Mouse (Mus musculus) midbrain, postnatal 0 days (tissue): ENCODE measurements around the gene Top2a. TPM values are rescaled to one million over a fixed set of nuclear protein-coding genes. Genes with fewer than 3 reads are reported as not detected.

ENCODE experiments used
- ATAC-seq: fragments of 200-750 bp; cut with Nextera tagmentation; 2 replicates; pipeline ENCODE4 v1.8.0; 2017; ENCODE audit warnings: moderate number of reproducible peaks, mild to moderate bottlenecking, moderate TSS enrichment, moderate library complexity; ENCODE audit not compliant: low FRiP score
- DNase-seq: peaks from one replicate; pipeline ENCODE4 v3.0.0-alpha.2; 2015; ENCODE audit warnings: low spot score
- H3K27ac ChIP-seq: fragments of 300-500 bp; sonication (generic); 2 replicates; pipeline ENCODE4 v1.5.1; 2014; ENCODE audit warnings: low read depth, mild to moderate bottlenecking, low read length, mixed read lengths
- H3K27me3 ChIP-seq: fragments of 300-500 bp; sonication (generic); 2 replicates; pipeline ENCODE4 v1.6.1; 2014; ENCODE audit warnings: low read length, control low read depth, mixed read lengths; ENCODE audit not compliant: insufficient read depth
- H3K36me3 ChIP-seq: fragments of 300-500 bp; sonication (generic); 2 replicates; pipeline ENCODE4 v1.6.1; 2014; ENCODE audit warnings: low read length, control low read depth, mixed read lengths; ENCODE audit not compliant: insufficient read depth
- H3K4me1 ChIP-seq: fragments of 300-500 bp; sonication (generic); 2 replicates; pipeline ENCODE4 v1.6.1; 2014; ENCODE audit warnings: mild to moderate bottlenecking, control low read depth, antibody characterized with exemption, low read length, mixed read lengths; ENCODE audit not compliant: insufficient read depth
- H3K4me2 ChIP-seq: fragments of 300-500 bp; sonication (generic); 2 replicates; pipeline ENCODE4 v1.6.1; 2014; ENCODE audit warnings: low read depth, mild to moderate bottlenecking, low read length, mixed read lengths; ENCODE audit not compliant: poor library complexity, severe bottlenecking
- H3K4me3 ChIP-seq: fragments of 300-500 bp; sonication (generic); 2 replicates; pipeline ENCODE4 v1.5.1; 2014; ENCODE audit warnings: low read depth, mild to moderate bottlenecking, low read length, moderate library complexity
- H3K9ac ChIP-seq: fragments of 300-500 bp; sonication (generic); replicated peaks from 2 replicates; pipeline ENCODE4 v1.6.1; 2014; ENCODE audit warnings: mild to moderate bottlenecking, low read length, moderate library complexity, mixed read lengths; ENCODE audit not compliant: poor library complexity, severe bottlenecking
- H3K9me3 ChIP-seq: fragments of 300-500 bp; sonication (generic); 2 replicates; pipeline ENCODE4 v1.6.1; 2016; ENCODE audit warnings: low read length, control low read depth
- CTCF ChIP-seq: IDR thresholded peaks from 2 replicates; pipeline ENCODE4 v1.5.1; 2016; ENCODE audit warnings: antibody characterized with exemption, mild to moderate bottlenecking
- WGBS: fragments of 180-500 bp; shearing (Covaris S2); extraction: QIAGEN DNeasy Blood & Tissue Kit; methylation state at CpG from one replicate; pipeline ENCODE4 v1.1.7; 2014; 5-methylcytosine and 5-hydroxymethylcytosine counted together
- polyA plus RNA-seq: library from polyadenylated mRNA; unstranded; fragments of >200 nt; fragmentation: Nextera tagmentation; extraction: Ambion mirVana; gene quantifications from 2 replicates; pipeline ENCODE4 v1.2.1, GENCODE M21; 2015
- total RNA-seq: library from RNA; depleted of rRNA; stranded (reverse); fragments of >200 nt; gene quantifications from 2 replicates; pipeline ENCODE4 v1.2.3, GENCODE M21; 2014

The Top2a gene
- total and polyA plus RNA-seq, 2 experiments from 2014 or later: 10.0 to 21.1 TPM

- Histone ChIP-seq H3K27me3 (no peaks in the 10 kb centered on the region), H3K4me1 (no peaks in the 10 kb centered on the region), H3K27ac (no peak overlapping the region), H3K4me3 (no peak overlapping the region), H3K36me3 (no peaks in the 10 kb centered on the region), H3K9ac (no peak overlapping the region), H3K4me2 (no peak overlapping the region), H3K9me3 (no peaks in the 10 kb centered on the region)
- WGBS: 77% methylated on average over 3 of the region's 3 CpGs
- ATAC-seq (no peak), DNase-seq (no peak)
- TF ChIP-seq CTCF: no peak
Observed at GRCm38 (mm10) chr11:99065353-99065752, 41.4 kb upstream of the Top2a start.

DNA sequence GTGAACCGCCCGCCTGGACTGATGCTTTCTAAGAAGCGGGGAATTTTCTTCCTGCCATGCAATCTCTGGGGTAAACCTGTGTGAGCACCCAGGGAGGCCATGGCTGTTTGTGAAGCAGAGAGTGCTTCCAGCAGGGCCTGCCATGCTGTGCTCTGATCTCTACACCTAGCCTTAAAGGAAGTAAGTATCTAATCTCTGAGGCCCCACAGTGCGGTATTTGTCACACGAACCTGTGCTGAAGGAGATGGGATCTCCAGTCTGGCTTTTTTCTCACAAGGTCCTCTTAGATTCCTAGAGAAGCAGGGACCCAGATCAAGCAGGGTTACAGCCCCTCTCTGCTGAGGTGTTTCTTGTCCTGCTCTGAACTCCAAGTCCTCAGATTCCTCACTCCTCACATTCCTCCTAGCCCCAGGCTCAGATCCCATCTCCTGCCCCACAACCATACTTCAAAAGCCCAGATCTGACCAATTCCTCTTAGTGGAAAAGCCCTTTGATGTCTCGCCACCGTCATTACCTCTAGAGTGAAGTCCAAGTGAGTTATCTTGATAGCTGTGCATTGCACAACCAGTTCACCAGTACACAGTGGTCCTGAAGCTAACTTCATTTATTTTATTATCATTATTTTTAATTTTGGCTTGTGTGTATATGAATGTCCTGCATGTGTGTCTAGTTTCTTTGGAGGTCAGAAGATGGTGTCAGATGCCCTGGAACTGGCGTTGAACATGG is 39.6 kb upstream of the Top2a start:
- H3K4me2 ChIP-seq: no peak overlapping the region
- no peak overlapping the region for H3K4me3 ChIP-seq
- ATAC-seq (no peak), DNase-seq (no peak)
- no peak overlapping the region for H3K27ac ChIP-seq
- no peaks in the 10 kb centered on the region for H3K36me3 ChIP-seq
- H3K4me1 ChIP-seq: no peaks in the 10 kb centered on the region
- H3K9me3 ChIP-seq: no peaks in the 10 kb centered on the region
- TF ChIP-seq CTCF: no peak
- no peaks in the 10 kb centered on the region for H3K27me3 ChIP-seq
- no peak overlapping the region for H3K9ac ChIP-seq
- 38% methylated on average over 8 of the region's 8 CpGs for WGBS

GRCm38 (mm10) chr11:99062661-99063060 is 38.7 kb upstream of the Top2a start:
- no peak for TF ChIP-seq CTCF
- Histone ChIP-seq H3K36me3 (no peaks in the 10 kb centered on the region), H3K9me3 (no peaks in the 10 kb centered on the region), H3K9ac (no peak overlapping the region), H3K4me3 (no peak overlapping the region), H3K4me2 (no peak overlapping the region), H3K4me1 (no peaks in the 10 kb centered on the region), H3K27ac (no peak overlapping the region), H3K27me3 (no peaks in the 10 kb centered on the region)
- 86% methylated on average over 7 of the region's 7 CpGs for WGBS
- ATAC-seq: no peak
- no peak for DNase-seq

DNA sequence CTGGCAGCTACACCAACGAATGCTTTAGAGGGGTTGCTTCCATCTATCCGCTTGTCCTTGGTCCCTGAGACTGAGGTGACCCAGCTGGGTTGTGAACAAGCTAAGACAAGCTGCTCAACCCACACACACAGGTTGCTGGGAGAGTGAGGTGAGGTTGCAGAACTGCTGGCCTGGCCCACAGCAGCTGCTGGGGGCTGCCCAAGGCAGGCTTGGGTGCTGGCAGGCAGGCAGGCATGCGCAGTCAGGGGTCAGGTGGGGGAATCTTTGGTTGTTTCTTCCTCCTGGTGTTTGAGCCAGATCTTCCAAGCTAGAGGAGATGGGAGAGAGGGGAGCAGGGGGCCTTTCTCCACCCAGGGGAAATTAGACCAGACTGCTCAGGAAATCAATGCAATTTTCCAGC is 36.4 kb upstream of the Top2a start:
- Histone ChIP-seq H3K27ac (no peak overlapping the region), H3K4me1 (no peaks in the 10 kb centered on the region), H3K36me3 (no peaks in the 10 kb centered on the region), H3K9me3 (no peaks in the 10 kb centered on the region), H3K4me3 (no peak overlapping the region), H3K4me2 (no peak overlapping the region), H3K9ac (no peak overlapping the region), H3K27me3 (no peaks in the 10 kb centered on the region)
- no peak for TF ChIP-seq CTCF
- no peak for ATAC-seq
- no peak for DNase-seq
- 91% methylated on average over 3 of the region's 3 CpGs for WGBS

- DNase-seq (no peak), ATAC-seq (no peak)
- Histone ChIP-seq H3K9me3 (no peaks in the 10 kb centered on the region), H3K4me2 (no peak overlapping the region), H3K27me3 (no peaks in the 10 kb centered on the region), H3K9ac (no peak overlapping the region), H3K4me3 (no peak overlapping the region), H3K27ac (no peak overlapping the region), H3K4me1 (no peaks in the 10 kb centered on the region), H3K36me3 (no peaks in the 10 kb centered on the region)
- 10% methylated on average over 8 of the region's 8 CpGs for WGBS
- TF ChIP-seq CTCF: no peak
Observed at GRCm38 (mm10) chr11:99055571-99056452, 31.8 kb upstream of the Top2a start.

GRCm38 (mm10) chr11:99055143-99055542 is 31.2 kb upstream of the Top2a start:
- TF ChIP-seq CTCF: no peak
- H3K27ac ChIP-seq: no peak overlapping the region
- H3K4me2 ChIP-seq: no peak overlapping the region
- H3K4me3 ChIP-seq: no peak overlapping the region
- no peaks in the 10 kb centered on the region for H3K36me3 ChIP-seq
- no peak overlapping the region for H3K9ac ChIP-seq
- no peaks in the 10 kb centered on the region for H3K4me1 ChIP-seq
- no peak for DNase-seq
- no peaks in the 10 kb centered on the region for H3K9me3 ChIP-seq
- no peak for ATAC-seq
- 67% methylated on average over 4 of the region's 4 CpGs for WGBS
- no peaks in the 10 kb centered on the region for H3K27me3 ChIP-seq
